Mouse (Mus musculus) central nervous system, embryonic 11.5 days (tissue): ENCODE data around the gene Pnp. TPM values are rescaled to one million over a fixed set of nuclear protein-coding genes. Genes with fewer than 3 reads are reported as not detected.

Experiments used
- polyA plus RNA-seq: library from polyadenylated mRNA; depleted of rRNA; stranded (reverse); fragments of >200 nt; gene quantifications from 2 replicates; pipeline ENCODE4 v1.2.3, GENCODE M21; 2012; rRNA removed

The Pnp gene
- polyA plus RNA-seq = 56.1 and 57.4 TPM in 2 replicates

DNA sequence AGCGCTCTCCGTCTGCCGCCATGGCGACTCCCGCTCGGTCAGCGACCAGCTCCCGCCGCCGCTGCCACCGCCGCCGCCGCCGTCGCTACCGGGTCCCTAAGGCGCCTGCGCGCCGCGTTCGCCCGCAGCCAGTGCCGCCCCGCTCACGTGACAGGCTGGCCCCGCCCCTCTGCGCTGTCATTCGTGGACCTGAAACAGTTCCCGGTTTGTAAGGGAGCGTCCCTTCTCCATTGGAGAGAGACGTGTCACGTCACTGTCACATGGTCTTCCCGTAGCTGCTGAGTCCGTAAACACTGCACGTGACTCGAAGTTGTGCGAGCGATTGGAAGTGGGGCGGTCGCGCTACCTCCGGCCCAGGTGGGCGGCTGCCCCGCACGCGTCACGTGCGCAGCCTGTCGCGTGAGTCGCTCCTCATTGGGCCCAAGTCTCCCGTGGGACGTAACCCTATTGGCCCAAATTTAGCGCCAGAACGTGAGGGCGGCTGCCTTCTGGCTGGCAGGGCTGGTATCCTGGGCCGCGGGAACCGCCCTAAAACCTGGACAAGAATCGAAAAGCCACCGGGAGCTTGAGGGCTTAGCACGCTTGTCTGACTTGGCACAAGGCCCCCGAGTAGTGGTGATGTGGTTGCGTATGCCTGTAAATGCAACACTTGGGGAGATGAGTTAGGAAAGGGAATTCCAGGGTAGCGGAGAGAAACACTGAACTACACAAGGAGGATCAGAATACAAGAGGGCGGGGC is at the start of gene Pnp, which contains the start of gene Pip4p1:
Gene Pnp, plus strand, starts transcription at position 329 of the 739 bp plus-strand sequence.
Gene Pip4p1, minus strand, starts transcription at position 103 of the 739 bp plus-strand sequence.

DNA sequence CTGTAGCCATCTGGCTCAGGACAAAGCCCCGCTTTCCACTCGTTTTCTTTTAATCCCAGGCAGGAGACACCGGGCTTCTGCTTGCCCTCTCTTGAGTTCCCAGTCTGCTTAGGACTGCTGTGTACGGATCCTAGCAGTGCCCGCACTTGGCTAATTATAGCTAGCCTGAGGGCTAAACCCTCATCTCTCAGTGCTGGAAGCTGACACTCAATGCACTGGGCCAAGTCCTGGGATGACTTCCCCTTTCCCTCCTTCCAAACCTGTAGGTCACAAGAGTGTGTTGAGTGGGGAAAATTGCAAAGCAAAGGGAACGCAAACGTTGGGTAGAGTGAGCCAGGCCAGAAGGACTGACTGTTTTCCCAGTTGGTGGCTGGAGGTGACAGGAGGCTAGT is 33.5 kb upstream of the Pnp start, which contains the start of gene Klhl33:
Gene Klhl33, minus strand, starts transcription at position 134 of the 392 bp plus-strand sequence.

DNA sequence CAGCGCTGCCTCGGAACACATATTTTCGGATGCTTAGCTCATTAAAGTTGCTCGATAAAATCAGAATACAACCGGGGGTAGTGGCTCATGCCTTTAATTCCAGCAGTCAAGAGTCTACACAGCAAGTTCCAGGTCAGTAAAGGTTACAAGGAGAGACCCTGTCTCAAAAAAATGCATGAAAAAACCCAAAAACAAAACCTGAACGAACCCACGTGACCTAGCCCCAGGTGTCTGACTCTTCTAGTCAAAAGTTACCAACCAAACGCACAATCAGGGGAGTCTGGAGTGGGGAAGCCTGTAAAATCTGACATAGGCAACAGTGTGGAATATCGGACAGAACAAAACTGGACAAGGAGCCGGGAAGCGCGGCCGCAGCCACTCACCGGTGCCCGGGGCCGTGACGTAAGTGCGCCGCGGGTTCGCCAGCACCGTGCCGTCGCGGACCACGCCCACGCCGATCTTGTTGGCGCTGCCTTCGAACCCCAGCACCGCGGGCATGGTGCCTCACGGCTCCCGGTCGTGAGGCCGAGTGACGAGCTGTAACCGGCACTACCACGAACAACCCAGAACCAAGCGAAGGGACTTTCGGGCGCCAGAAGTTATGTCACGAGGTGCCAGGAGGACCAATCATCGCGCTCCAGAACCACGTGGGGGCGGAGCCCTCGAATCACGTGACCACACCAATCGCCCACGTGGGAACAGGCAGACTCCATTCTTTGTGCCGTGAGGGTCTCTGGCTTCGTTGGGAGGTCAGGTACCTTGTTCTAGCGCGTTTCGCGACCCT is 6.4 kb upstream of the Pnp start, which contains the start of the genes Osgep and Apex1:
Gene Osgep, minus strand, starts transcription at position 613 of the 784 bp plus-strand sequence.
Gene Apex1, plus strand, starts transcription at position 688 of the 784 bp plus-strand sequence.

DNA sequence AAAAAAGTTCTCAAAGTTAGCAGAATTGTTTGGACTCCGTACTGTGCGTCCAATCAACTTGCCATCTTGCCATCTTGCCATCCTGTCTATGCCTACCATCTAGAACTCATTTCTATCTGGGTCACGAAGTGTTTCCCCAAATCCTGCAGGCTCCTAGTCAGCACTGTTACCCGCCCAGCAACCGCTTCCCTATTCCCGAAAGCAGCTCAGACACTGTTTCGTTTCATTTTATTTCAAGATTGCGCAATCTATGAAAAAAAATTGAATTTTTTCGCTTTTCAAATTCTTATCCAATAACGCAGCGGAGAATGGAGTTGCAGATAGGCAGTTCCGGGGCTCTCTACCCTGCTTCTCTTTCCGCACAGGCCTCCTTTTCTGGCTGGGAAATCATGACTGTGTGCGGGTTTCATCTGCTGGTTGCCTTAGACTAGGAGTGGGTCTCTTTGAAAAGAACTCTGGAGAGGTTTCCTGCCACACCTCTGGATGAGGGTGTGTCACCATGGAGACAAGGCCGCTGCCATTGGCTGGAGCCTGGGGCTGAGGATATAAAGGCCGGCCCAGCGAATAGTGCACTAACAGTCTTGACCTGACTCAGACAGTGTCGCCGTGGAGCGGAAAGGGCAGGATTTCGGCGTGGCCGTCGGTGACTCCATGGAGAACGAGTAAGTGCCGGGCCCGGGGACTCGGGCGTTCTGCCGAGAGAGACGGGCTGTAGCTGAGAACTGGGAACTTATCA is 13.2 kb downstream of the Pnp start, which contains the start of gene Gm49342:
Gene Gm49342, plus strand, starts transcription at position 586 of the 736 bp plus-strand sequence.

DNA sequence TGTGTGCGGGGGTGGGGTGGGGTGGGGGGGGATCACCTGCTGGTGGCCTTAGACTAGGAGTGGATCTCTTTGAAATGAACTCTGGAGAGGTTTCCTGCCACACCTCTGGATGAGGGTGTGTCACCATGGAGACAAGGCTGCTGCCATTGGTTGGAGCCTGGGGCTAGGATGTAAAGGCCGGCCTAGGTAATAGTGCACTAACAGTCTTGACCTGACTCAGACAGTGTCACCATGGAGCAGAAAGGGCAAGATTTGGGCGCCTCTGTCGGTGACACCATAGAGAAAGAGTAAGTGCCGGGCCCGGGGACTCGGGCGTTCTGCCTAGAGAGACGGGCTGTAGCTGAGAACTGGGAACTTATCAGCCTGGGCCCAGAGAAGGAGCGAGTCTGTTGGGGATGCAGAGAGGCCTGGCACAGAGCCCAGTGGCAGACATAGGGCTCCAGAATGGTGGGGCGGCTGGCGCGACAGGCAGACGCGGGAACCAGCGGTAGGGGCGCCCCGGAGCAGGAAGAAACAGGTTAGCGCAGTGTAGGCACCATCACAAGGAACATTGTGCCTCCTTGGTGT is 25.1 kb downstream of the Pnp start, which contains the start of gene Pnp2:
Gene Pnp2, plus strand, starts transcription at position 51 of the 567 bp plus-strand sequence.

DNA sequence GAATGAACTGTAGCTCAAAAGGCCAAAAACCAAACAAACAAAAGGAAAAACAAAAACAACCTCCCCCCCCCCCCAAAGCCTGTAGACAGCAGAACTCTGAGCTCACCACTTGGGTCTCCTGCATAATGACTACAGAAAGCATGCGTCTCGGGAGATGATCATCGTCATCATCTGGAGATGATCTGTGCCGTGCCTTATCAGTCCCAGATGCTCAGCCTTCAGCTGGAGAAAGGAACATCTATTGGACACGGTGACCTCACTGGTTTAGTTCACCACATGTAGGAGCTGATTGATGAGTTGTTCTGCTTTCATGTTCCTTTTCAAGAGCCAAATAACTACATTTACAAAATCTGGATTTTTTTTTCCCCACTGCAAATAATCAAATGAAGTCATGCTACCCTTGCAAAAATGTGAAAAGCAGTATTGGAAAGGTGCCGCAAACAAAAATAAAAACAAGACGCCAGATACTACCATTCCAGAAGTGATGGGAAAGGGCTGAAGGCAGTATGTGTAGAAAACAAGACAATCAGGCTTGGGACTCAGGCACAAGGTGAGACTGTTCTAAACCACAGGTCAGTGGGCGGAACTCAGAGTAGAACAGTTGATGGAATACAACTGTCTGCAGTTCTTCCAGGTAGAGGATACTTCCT is 76.4 kb downstream of the Pnp start, which contains the start of gene Rnase10:
Gene Rnase10, plus strand, starts transcription at position 600 of the 650 bp plus-strand sequence.

Other genes starting within 250 kb of the Pnp start
- not detected in 2 replicates for gene Olfr747, start 237.9 kb upstream of the Pnp start, polyA plus RNA-seq
- gene Olfr748, start 223.7 kb upstream of the Pnp start, polyA plus RNA-seq = not detected in 2 replicates
- not detected in 2 replicates for gene Olfr749, start 186.0 kb upstream of the Pnp start, polyA plus RNA-seq
- 98.5 and 117 TPM in 2 replicates for gene Ttc5, start 145.6 kb upstream of the Pnp start, polyA plus RNA-seq
- gene Ccnb1ip1, start 123.3 kb upstream of the Pnp start, polyA plus RNA-seq = 0.17 TPM in 1 of 2 replicates, not detected in the other
- gene Parp2, start 123.2 kb upstream of the Pnp start, polyA plus RNA-seq = 93.7 and 103 TPM in 2 replicates
- gene Tep1, start 60.5 kb upstream of the Pnp start, polyA plus RNA-seq = 8.0 and 11.4 TPM in 2 replicates
- 0.26 and 0.34 TPM in 2 replicates for gene Klhl33, start 33.6 kb upstream of the Pnp start, polyA plus RNA-seq
- 116 and 147 TPM in 2 replicates for gene Osgep, start 6.2 kb upstream of the Pnp start, polyA plus RNA-seq
- 251 and 280 TPM in 2 replicates for gene Apex1, start 6.1 kb upstream of the Pnp start, polyA plus RNA-seq
- 82.2 and 83.3 TPM in 2 replicates for gene Pip4p1, start 226 bp upstream of the Pnp start, polyA plus RNA-seq
- 55.7 and 88.9 TPM in 2 replicates for gene Gm49342, start 13.4 kb downstream of the Pnp start, polyA plus RNA-seq
- 0.55 and 0.57 TPM in 2 replicates for gene Pnp2, start 24.9 kb downstream of the Pnp start, polyA plus RNA-seq
- gene Rnase10, start 76.7 kb downstream of the Pnp start, polyA plus RNA-seq = 0.04 TPM in 1 of 2 replicates, not detected in the other
- not detected in 2 replicates for gene Rnase9, start 110.8 kb downstream of the Pnp start, polyA plus RNA-seq
- gene Rnase11, start 119.1 kb downstream of the Pnp start, polyA plus RNA-seq = not detected in 2 replicates
- 0.14 and 0.47 TPM in 2 replicates for gene Rnase12, start 126.6 kb downstream of the Pnp start, polyA plus RNA-seq
- not detected in 2 replicates for gene Olfr750, start 143.4 kb downstream of the Pnp start, polyA plus RNA-seq
- gene Rnase4, start 160.0 kb downstream of the Pnp start, polyA plus RNA-seq = 8.4 and 16.1 TPM in 2 replicates
- 4.2 and 5.2 TPM in 2 replicates for gene Ang, start 160.1 kb downstream of the Pnp start, polyA plus RNA-seq
- 0.04 TPM in 1 of 2 replicates, not detected in the other for gene Eddm3b, start 183.3 kb downstream of the Pnp start, polyA plus RNA-seq
- gene Rnase6, start 192.8 kb downstream of the Pnp start, polyA plus RNA-seq = 0.16 and 0.19 TPM in 2 replicates
- 0.05 and 0.10 TPM in 2 replicates for gene Rnase1, start 215.7 kb downstream of the Pnp start, polyA plus RNA-seq
- gene Rnase2b, start 231.2 kb downstream of the Pnp start, polyA plus RNA-seq = not detected in 2 replicates